Mouse (Mus musculus) embryonic facial prominence, embryonic 11.5 days (tissue): ENCODE measurements at regions not wholly inside any gene's neighbourhood (a gene's known extent, or its start where the extent isn't known, plus 50 kb on each side); places are given as distances from the start of the nearest gene placed in this dataset.
A peak's percentile ranks its signal among the peaks of the same experiment; 100 is the strongest.

Experiments
- ATAC-seq: fragments of 200-750 bp; cut with Nextera tagmentation; replicated peaks from 2 replicates; pipeline ENCODE4 v1.8.0; 2017; ENCODE audit warnings: low read depth; ENCODE audit not compliant: insufficient number of reproducible peaks, low FRiP score, low TSS enrichment
- DNase-seq: peaks from one replicate; pipeline ENCODE4 v3.0.0-alpha.2; 2015; ENCODE audit warnings: low spot score
- H3K27ac ChIP-seq: fragments of 300-500 bp; sonication (generic); replicated peaks from 2 replicates; pipeline ENCODE4 v1.5.1; 2014; ENCODE audit warnings: mild to moderate bottlenecking, low read depth, low read length, control low read depth
- H3K27me3 ChIP-seq: fragments of 300-500 bp; sonication (generic); 2 replicates; pipeline ENCODE4 v1.6.1; 2014; ENCODE audit warnings: mild to moderate bottlenecking, low read length, moderate library complexity, mixed read lengths; ENCODE audit not compliant: control insufficient read depth, insufficient read depth
- H3K36me3 ChIP-seq: fragments of 300-500 bp; sonication (generic); replicated peaks from 2 replicates; pipeline ENCODE4 v1.6.1; 2014; ENCODE audit warnings: low read depth, mild to moderate bottlenecking, low read length, moderate library complexity, mixed read lengths; ENCODE audit not compliant: control insufficient read depth, insufficient read depth
- H3K4me1 ChIP-seq: fragments of 300-500 bp; sonication (generic); 2 replicates; pipeline ENCODE4 v1.6.1; 2014; ENCODE audit warnings: low read length, mixed read lengths; ENCODE audit not compliant: control insufficient read depth, insufficient read depth
- H3K4me2 ChIP-seq: fragments of 300-500 bp; sonication (generic); 2 replicates; pipeline ENCODE4 v1.6.1; 2014; ENCODE audit warnings: low read depth, mild to moderate bottlenecking, control low read depth, low read length, moderate library complexity
- H3K4me3 ChIP-seq: fragments of 300-500 bp; sonication (generic); 2 replicates; pipeline ENCODE4 v1.5.1; 2014; ENCODE audit warnings: low read depth, low read length, control low read depth
- H3K9ac ChIP-seq: fragments of 300-500 bp; sonication (generic); replicated peaks from 2 replicates; pipeline ENCODE4 v1.6.1; 2014; ENCODE audit warnings: mild to moderate bottlenecking, control low read depth, low read length
- H3K9me3 ChIP-seq: fragments of 300-500 bp; sonication (generic); replicated peaks from 2 replicates; pipeline ENCODE4 v1.6.1; 2016; ENCODE audit warnings: mild to moderate bottlenecking, low read length, inconsistent platforms, mixed read lengths; ENCODE audit not compliant: control insufficient read depth
- WGBS: fragments of 180-500 bp; shearing (Covaris S2); extraction: QIAGEN DNeasy Blood & Tissue Kit; methylation state at CpG from one replicate; pipeline ENCODE4 v1.1.7; 2014; 5-methylcytosine and 5-hydroxymethylcytosine counted together

DNA sequence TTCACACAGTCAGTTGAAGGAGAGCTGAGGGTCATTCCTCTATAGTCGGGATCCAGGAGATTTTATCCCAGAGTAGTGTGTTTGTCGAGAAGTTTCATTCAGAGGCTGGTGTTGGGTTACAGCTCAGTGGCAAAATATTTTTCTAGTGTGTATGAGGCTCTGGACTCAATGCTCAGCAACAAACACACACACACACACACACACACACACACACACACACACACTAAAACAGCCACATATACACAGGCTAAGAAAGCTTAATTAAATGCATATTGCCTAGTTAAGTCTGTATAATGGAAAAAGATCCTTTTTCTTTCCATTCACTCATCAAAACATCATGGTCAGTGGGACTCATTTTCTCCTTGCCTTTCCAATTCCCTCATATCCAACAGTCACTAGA lies 110.4 kb upstream of the Arhgef26 start:
- WGBS: 33% methylated on average over 2 of the region's 2 CpGs
- Histone ChIP-seq H3K4me1 (no peaks in the 10 kb centered on the region), H3K27ac (no peak overlapping the region), H3K4me2 (no peak overlapping the region), H3K9ac (no peak overlapping the region), H3K4me3 (no peak overlapping the region), H3K27me3 (no peaks in the 10 kb centered on the region), H3K36me3 (no peaks in the 10 kb centered on the region), H3K9me3 (no peaks in the 10 kb centered on the region)
- no peak for DNase-seq
- ATAC-seq: no peak

DNA sequence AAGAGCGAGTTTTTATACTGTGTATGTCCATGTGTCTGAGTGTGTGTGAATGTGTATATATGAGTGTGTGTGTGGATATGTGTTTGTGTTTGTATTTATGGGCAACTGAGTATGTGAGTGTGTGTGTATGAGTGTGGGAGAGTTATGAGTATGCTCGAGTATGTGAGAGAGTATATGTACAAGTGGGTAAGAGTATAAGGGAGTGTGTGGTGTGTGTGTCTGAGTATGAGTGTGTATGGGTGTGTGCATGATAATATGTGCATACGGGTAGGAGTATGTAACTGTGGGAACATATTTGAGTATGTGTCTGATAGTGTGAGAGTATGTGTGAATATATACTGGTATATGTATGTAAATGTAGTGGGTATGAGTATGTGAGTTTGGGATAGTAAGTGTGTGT lies 110.0 kb upstream of the Arhgef26 start:
- Histone ChIP-seq H3K9ac (no peak overlapping the region), H3K36me3 (no peaks in the 10 kb centered on the region), H3K4me2 (no peak overlapping the region), H3K9me3 (no peaks in the 10 kb centered on the region), H3K27ac (no peak overlapping the region), H3K4me3 (no peak overlapping the region), H3K4me1 (no peaks in the 10 kb centered on the region), H3K27me3 (no peaks in the 10 kb centered on the region)
- no peak for DNase-seq
- 0 out of 2 replicates have a peak, but pooled peaks have one; percentile 56 for ATAC-seq
- WGBS: 81% methylated on average over 3 of the region's 3 CpGs

DNA sequence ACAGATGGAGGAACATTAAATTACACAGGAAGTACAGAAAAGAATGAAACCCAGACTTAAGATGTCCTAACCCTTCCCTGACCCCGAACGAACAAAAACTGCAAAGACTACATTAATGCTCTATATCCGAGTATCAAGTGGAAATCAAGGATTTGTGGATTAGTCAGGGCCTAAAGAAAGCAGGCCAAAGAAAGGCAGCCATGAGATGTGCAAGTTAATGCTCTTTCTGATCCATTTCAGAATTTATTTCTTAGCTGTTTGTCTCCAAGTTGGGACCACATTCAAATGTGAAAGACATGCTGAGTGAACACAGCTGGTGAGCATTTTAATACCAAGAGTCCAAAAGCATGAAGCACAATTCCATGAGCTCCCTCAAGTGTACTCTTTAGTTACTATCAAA lies 97.1 kb upstream of the Arhgef26 start:
- Histone ChIP-seq H3K27ac (no peak overlapping the region), H3K4me1 (no peaks in the 10 kb centered on the region), H3K4me2 (no peak overlapping the region), H3K27me3 (no peaks in the 10 kb centered on the region), H3K9ac (no peak overlapping the region), H3K36me3 (no peaks in the 10 kb centered on the region), H3K4me3 (no peak overlapping the region), H3K9me3 (no peaks in the 10 kb centered on the region)
- WGBS: 59% methylated on average over 3 of the region's 3 CpGs
- ATAC-seq: no peak
- DNase-seq: peak; percentile 5

DNA sequence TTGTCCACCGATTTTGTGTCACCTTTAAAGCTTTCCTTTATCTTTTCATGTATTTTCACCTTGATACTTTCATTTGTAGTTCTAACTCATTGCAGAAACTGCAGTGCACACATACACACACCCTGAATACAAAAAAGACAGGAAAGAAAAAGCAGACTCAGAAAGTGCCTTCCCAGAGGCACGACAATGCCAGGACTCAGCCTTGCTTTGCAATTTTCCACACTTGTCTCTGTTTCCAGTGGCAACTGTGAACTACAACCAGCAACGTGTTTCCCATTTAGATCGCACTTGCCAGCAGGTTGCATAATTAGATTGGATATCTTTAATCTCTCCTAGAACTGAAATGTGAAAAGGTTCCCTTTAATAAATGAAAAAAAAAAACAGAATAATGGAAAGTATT lies 66.4 kb upstream of the Arhgef26 start:
- Histone ChIP-seq H3K27ac (no peak overlapping the region), H3K4me1 (no peaks in the 10 kb centered on the region), H3K4me3 (no peak overlapping the region), H3K9me3 (no peaks in the 10 kb centered on the region), H3K36me3 (no peaks in the 10 kb centered on the region), H3K9ac (no peak overlapping the region), H3K4me2 (no peak overlapping the region), H3K27me3 (no peaks in the 10 kb centered on the region)
- ATAC-seq (no peak), DNase-seq (no peak)
- 75% methylated on average over 4 of the region's 4 CpGs for WGBS

DNA sequence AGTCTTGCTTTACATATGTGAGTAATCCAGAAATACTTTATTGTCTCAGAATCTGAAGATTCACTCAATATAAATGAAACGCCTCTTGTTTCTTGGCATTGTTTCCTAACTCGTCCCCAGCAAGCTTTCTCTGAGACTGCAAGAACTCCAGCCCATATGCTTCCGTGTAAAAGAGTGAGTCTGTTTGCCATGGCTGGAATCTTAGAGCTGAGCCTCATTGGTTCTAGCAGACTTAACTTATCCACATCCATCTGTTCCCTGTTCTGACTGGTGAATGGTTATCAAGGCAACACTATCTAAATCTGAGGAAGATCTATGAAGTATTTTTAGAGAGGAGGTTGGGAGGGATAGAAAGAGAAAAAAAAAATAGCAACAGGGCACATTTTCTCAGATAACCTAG lies 59.9 kb upstream of the Arhgef26 start:
- H3K4me2 ChIP-seq: no peak overlapping the region
- no peak overlapping the region for H3K4me3 ChIP-seq
- no peaks in the 10 kb centered on the region for H3K9me3 ChIP-seq
- ATAC-seq (no peak), DNase-seq (no peak)
- no peaks in the 10 kb centered on the region for H3K27me3 ChIP-seq
- no peak overlapping the region for H3K9ac ChIP-seq
- WGBS: 71% methylated on average over 3 of the region's 3 CpGs
- H3K27ac ChIP-seq: no peak overlapping the region
- H3K36me3 ChIP-seq: no peaks in the 10 kb centered on the region
- H3K4me1 ChIP-seq: no peaks in the 10 kb centered on the region

DNA sequence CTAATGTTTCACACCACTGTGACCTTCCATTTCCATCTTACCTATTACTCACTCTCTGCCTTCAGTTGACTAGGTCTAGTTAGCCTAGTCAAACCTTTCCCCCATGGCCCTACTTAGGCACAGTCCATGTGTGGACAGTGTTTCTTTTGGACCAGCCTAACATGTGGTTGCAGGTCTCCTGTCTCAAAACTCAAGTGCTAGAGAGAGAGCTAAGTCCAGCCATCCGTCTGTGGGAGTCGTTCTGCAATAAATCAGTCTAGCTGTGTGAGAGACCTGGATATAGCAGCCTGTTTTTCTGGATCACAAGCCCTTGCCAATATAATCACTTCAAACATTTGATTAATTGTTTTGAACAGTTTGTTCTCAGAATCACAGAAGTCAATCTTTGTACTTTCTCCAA lies 57.2 kb upstream of the Arhgef26 start:
- Histone ChIP-seq H3K9ac (no peak overlapping the region), H3K9me3 (no peaks in the 10 kb centered on the region), H3K27me3 (no peaks in the 10 kb centered on the region), H3K4me3 (no peak overlapping the region), H3K27ac (no peak overlapping the region), H3K36me3 (no peaks in the 10 kb centered on the region), H3K4me2 (no peak overlapping the region), H3K4me1 (no peaks in the 10 kb centered on the region)
- no peak for ATAC-seq
- DNase-seq: no peak
- 89% methylated on average over 2 of the region's 2 CpGs for WGBS
